In genomic region chr5:3341111-3341911, GRCm38 (mm10) we compare ENCODE assay signal across 8 mouse cellular contexts. TPM values are rescaled to one million over a fixed set of nuclear protein-coding genes. Genes with fewer than 3 reads are reported as not detected.
A peak's percentile ranks its signal among the peaks of the same experiment; 100 is the strongest.
DNase-seq lines count a peak whose midpoint lies in the region; ATAC-seq and TF ChIP-seq lines count a peak whose summit lies in the region.

Cdk6 (plus strand) TSS chr5:3341485.

- H3K36me3 ChIP-seq in ES-Bruce4 (ENCODE audit: control insufficient read depth, insufficient read depth, low read length, poor library complexity, severe bottlenecking), result no peaks in the 10 kb centered on the region
- H3K36me3 ChIP-seq in forebrain, embryonic 16.5 days (ENCODE audit: control insufficient read depth, insufficient read depth), result no peaks in the 10 kb centered on the region

- H3K4me2 ChIP-seq in forebrain, embryonic 16.5 days (ENCODE audit: low read length), result peak within 1 kb of the TSS; percentile 96

- ATAC-seq in forebrain, embryonic 16.5 days, result peak; percentile 36

- DNase-seq in heart, postnatal 4 days, result peak; percentile 69
- DNase-seq in layer of hippocampus, adult 9-11 months, result peak; percentile 10
- peak; percentile 51 for DNase-seq in lung, postnatal 14 days
- DNase-seq in ovary, postnatal 14 days (ENCODE audit: low spot score), result peak; percentile 43
- peak; percentile 52 for DNase-seq in urinary bladder, adult 2 months (ENCODE audit: low spot score)

- no peaks in the 10 kb centered on the region for H3K4me1 ChIP-seq in ES-Bruce4 (ENCODE audit: control insufficient read depth, insufficient read depth, low read length)
- H3K4me1 ChIP-seq in brown adipose tissue, adult 24 weeks (ENCODE audit: control insufficient read depth, insufficient read depth, insufficient read length, low read length), result no peaks in the 10 kb centered on the region
- H3K4me1 ChIP-seq in forebrain, embryonic 16.5 days (replicated peaks; ENCODE audit: control insufficient read depth, insufficient read depth, low read length), result peaks cover 27% of the 10 kb centered on the region

- no peaks in the 10 kb centered on the region; the same call in 1 of the 2 replicates for H3K27me3 ChIP-seq in ES-Bruce4 (ENCODE audit: control insufficient read depth, insufficient read depth, low read length, poor library complexity, severe bottlenecking)
- H3K27me3 ChIP-seq in forebrain, embryonic 16.5 days (replicated peaks; ENCODE audit: control insufficient read depth, insufficient read depth, low read length), result no peaks in the 10 kb centered on the region

- peak within 1 kb of the TSS; percentile 98 for H3K9ac ChIP-seq in ES-Bruce4 (ENCODE audit: low read depth, poor library complexity, severe bottlenecking)
- peak within 1 kb of the TSS; percentile 63 for H3K9ac ChIP-seq in forebrain, embryonic 16.5 days (replicated peaks; ENCODE audit: low read depth, low read length)

- under 1% methylated on average over 57 of the region's 59 CpGs for WGBS in forebrain, embryonic 16.5 days

- peak within 1 kb of the TSS; percentile 34; the same call in 1 of the 2 replicates for H3K27ac ChIP-seq in ES-Bruce4 (ENCODE audit: insufficient read depth, low read length)
- H3K27ac ChIP-seq in brown adipose tissue, adult 24 weeks (replicated peaks; ENCODE audit: low read depth, low read length), result no peak within 1 kb of the TSS; the same call in 1 of the 2 replicates
- peak within 1 kb of the TSS; percentile 53 for H3K27ac ChIP-seq in forebrain, embryonic 16.5 days (ENCODE audit: low read length)

- no peak for TF ChIP-seq POLR2A in ES-Bruce4 (IDR thresholded peaks at IDR 0.05; ENCODE audit: insufficient read depth, low read length)

- H3K9me3 ChIP-seq in ES-Bruce4 (replicated peaks; ENCODE audit: control insufficient read depth, insufficient read depth, low read length, poor library complexity, severe bottlenecking), result no peaks in the 10 kb centered on the region
- H3K9me3 ChIP-seq in forebrain, embryonic 16.5 days (ENCODE audit: control insufficient read depth, low read length), result no peaks in the 10 kb centered on the region

- TF ChIP-seq CTCF in ES-Bruce4 (IDR thresholded peaks at IDR 0.05; ENCODE audit: low read depth, low read length), result no peak

- H3K4me3 ChIP-seq in ES-Bruce4 (ENCODE audit: low read depth, low read length), result peak within 1 kb of the TSS; percentile 95
- peak within 1 kb of the TSS; percentile 82 for H3K4me3 ChIP-seq in brown adipose tissue, adult 24 weeks (ENCODE audit: insufficient read depth, low read depth, low read length)
- peak within 1 kb of the TSS; percentile 65 for H3K4me3 ChIP-seq in forebrain, embryonic 16.5 days (replicated peaks; ENCODE audit: low read length)

- no peak for TF ChIP-seq EP300 in ES-Bruce4 (IDR thresholded peaks at IDR 0.05; ENCODE audit: insufficient read depth, low read depth, low read length)

RNA-seq across cellular contexts. Expression of gene Cdk6, which starts in this region (rescaled TPM):
- 26.7 and 29.0 TPM in 2 replicates for polyA plus RNA-seq in ES-Bruce4 (2011; ENCODE audit: insufficient read depth, insufficient read length, low read depth, missing spikeins)
- polyA plus RNA-seq in brown adipose tissue, adult 24 weeks (2012; ENCODE audit: insufficient read depth, insufficient read length, missing spikeins), result 3.8 and 4.7 TPM in 2 replicates
- polyA plus RNA-seq in forebrain, embryonic 16.5 days (2015; fragmentation: Nextera tagmentation; extraction: Ambion mirVana), result 26.5 and 29.8 TPM in 2 replicates
- total RNA-seq in heart, postnatal 4 days (2021), result 10 to 100 TPM; 45.6 to 47.5 TPM
- 8.1 and 9.3 TPM in 2 replicates for polyA plus RNA-seq in urinary bladder, adult 2 months (2012; rRNA removed)

Comparison
In these comparisons a context has a peak if more than half of its experiments do, and no peak if none do; other contexts are left out.
1. DNase-seq: peak in every context shown above with its lines; median percentile 69 in heart, postnatal 4 days; 52 in urinary bladder, adult 2 months; 51 in lung, postnatal 14 days; 43 in ovary, postnatal 14 days; 10 in layer of hippocampus, adult 9-11 months.